Mouse (Mus musculus): Measurements from ENCODE around the gene Scube3. TPM values are rescaled to one million over a fixed set of nuclear protein-coding genes. Genes with fewer than 3 reads are reported as not detected.

Gene Scube3
- polyA plus RNA-seq, 1 experiment from 2014 or later = 8.1 TPM

Other genes starting within 250 kb of the Scube3 start
- gene Anks1, start 232.8 kb upstream of the Scube3 start, polyA plus RNA-seq (2014; fragmentation: Nextera tagmentation; extraction: Ambion mirVana) = 14.2 and 15.9 TPM in 2 replicates
- 56.6 and 57.9 TPM in 2 replicates for gene Taf11, start 232.3 kb upstream of the Scube3 start, polyA plus RNA-seq (2014; fragmentation: Nextera tagmentation; extraction: Ambion mirVana)
- 1.4 and 2.4 TPM in 2 replicates for gene Tcp11, start 61.5 kb upstream of the Scube3 start, polyA plus RNA-seq (2014; fragmentation: Nextera tagmentation; extraction: Ambion mirVana)
- gene Zfp523, start 35.0 kb downstream of the Scube3 start, polyA plus RNA-seq (2014; fragmentation: Nextera tagmentation; extraction: Ambion mirVana) = 30.6 and 35.7 TPM in 2 replicates
- 8.9 and 9.4 TPM in 2 replicates for gene Def6, start 65.6 kb downstream of the Scube3 start, polyA plus RNA-seq (2014; fragmentation: Nextera tagmentation; extraction: Ambion mirVana)
- gene Ppard, start 90.6 kb downstream of the Scube3 start, polyA plus RNA-seq (2014; fragmentation: Nextera tagmentation; extraction: Ambion mirVana) = 2.9 and 3.0 TPM in 2 replicates
- 26.1 and 30.6 TPM in 2 replicates for gene Fance, start 171.4 kb downstream of the Scube3 start, polyA plus RNA-seq (2014; fragmentation: Nextera tagmentation; extraction: Ambion mirVana)
- 800 and 852 TPM in 2 replicates for gene Rpl10a, start 186.3 kb downstream of the Scube3 start, polyA plus RNA-seq (2014; fragmentation: Nextera tagmentation; extraction: Ambion mirVana)
- gene Tead3, start 208.7 kb downstream of the Scube3 start, polyA plus RNA-seq (2014; fragmentation: Nextera tagmentation; extraction: Ambion mirVana) = 11.3 and 12.0 TPM in 2 replicates
- 3.9 and 6.0 TPM in 2 replicates for gene Tulp1, start 223.1 kb downstream of the Scube3 start, polyA plus RNA-seq (2014; fragmentation: Nextera tagmentation; extraction: Ambion mirVana)